Mouse (Mus musculus): ENCODE results near the gene Sprr2e. TPM values are rescaled to one million over a fixed set of nuclear protein-coding genes. Genes with fewer than 3 reads are reported as not detected.

Sprr2e gene
- not detected in 2 replicates for polyA plus RNA-seq (2016; fragmentation: Nextera tagmentation; extraction: Ambion mirVana)

- Histone ChIP-seq H3K36me3 (no peaks in the 10 kb centered on the region), H3K4me3 (no peak within 1 kb of the TSS), H3K4me2 (replicated peaks) (no peak within 1 kb of the TSS), H3K9me3 (no peaks in the 10 kb centered on the region), H3K4me1 (no peaks in the 10 kb centered on the region), H3K27ac (no peak within 1 kb of the TSS), H3K9ac (no peak within 1 kb of the TSS), H3K27me3 (replicated peaks) (no peaks in the 10 kb centered on the region)
- no peak for ATAC-seq (ENCODE audit: low FRiP score, low read depth)
- 90% methylated on average over 2 of the region's 2 CpGs for WGBS
These were observed at the start of gene Sprr2e for GRCm38 (mm10) chr3:92351843-92352242. Sprr2e (plus strand) TSS chr3:92352143.

GRCm38 (mm10) chr3:92307406-92307805, 44.5 kb upstream of the Sprr2e start:
- Histone ChIP-seq H3K4me3 (no peak overlapping the region), H3K27me3 (replicated peaks) (no peaks in the 10 kb centered on the region), H3K4me2 (replicated peaks) (no peak overlapping the region), H3K27ac (no peak overlapping the region), H3K9ac (no peak overlapping the region), H3K4me1 (no peaks in the 10 kb centered on the region), H3K36me3 (no peaks in the 10 kb centered on the region), H3K9me3 (no peaks in the 10 kb centered on the region)
- ATAC-seq (ENCODE audit: low FRiP score, low read depth): no peak
- WGBS: 97% methylated on average over 1 of the region's 1 CpGs

- WGBS: 77% methylated on average over 2 of the region's 2 CpGs
- H3K4me3 ChIP-seq: no peak within 1 kb of the TSS
- no peak within 1 kb of the TSS for H3K9ac ChIP-seq
- H3K9me3 ChIP-seq: no peaks in the 10 kb centered on the region
- H3K36me3 ChIP-seq: no peaks in the 10 kb centered on the region
- no peak within 1 kb of the TSS for H3K4me2 ChIP-seq (replicated peaks)
- no peaks in the 10 kb centered on the region for H3K4me1 ChIP-seq
- no peak within 1 kb of the TSS for H3K27ac ChIP-seq
- ATAC-seq (ENCODE audit: low FRiP score, low read depth): no peak
- no peaks in the 10 kb centered on the region for H3K27me3 ChIP-seq (replicated peaks)
These were observed 35.6 kb upstream of the Sprr2e start, which contains the start of gene Sprr2b for GRCm38 (mm10) chr3:92316320-92316719. Sprr2b (plus strand) TSS chr3:92316620.

GRCm38 (mm10) chr3:92317384-92317783, 34.6 kb upstream of the Sprr2e start:
- Histone ChIP-seq H3K4me1 (no peaks in the 10 kb centered on the region), H3K9me3 (no peaks in the 10 kb centered on the region), H3K27me3 (replicated peaks) (no peaks in the 10 kb centered on the region), H3K4me2 (replicated peaks) (no peak overlapping the region), H3K4me3 (no peak overlapping the region), H3K9ac (no peak overlapping the region), H3K27ac (no peak overlapping the region), H3K36me3 (no peaks in the 10 kb centered on the region)
- 84% methylated on average over 2 of the region's 2 CpGs for WGBS
- no peak for ATAC-seq (ENCODE audit: low FRiP score, low read depth)

GRCm38 (mm10) chr3:92336278-92336677, 15.7 kb upstream of the Sprr2e start:
- no peak overlapping the region for H3K27ac ChIP-seq
- no peaks in the 10 kb centered on the region for H3K36me3 ChIP-seq
- no peak overlapping the region for H3K4me3 ChIP-seq
- no peaks in the 10 kb centered on the region for H3K9me3 ChIP-seq
- ATAC-seq (ENCODE audit: low FRiP score, low read depth): no peak
- H3K4me2 ChIP-seq (replicated peaks): no peak overlapping the region
- 82% methylated on average over 1 of the region's 1 CpGs for WGBS
- H3K27me3 ChIP-seq (replicated peaks): no peaks in the 10 kb centered on the region
- no peaks in the 10 kb centered on the region for H3K4me1 ChIP-seq
- H3K9ac ChIP-seq: no peak overlapping the region

- H3K27me3 ChIP-seq (replicated peaks): no peaks in the 10 kb centered on the region
- H3K27ac ChIP-seq: no peak within 1 kb of the TSS
- H3K4me2 ChIP-seq (replicated peaks): no peak within 1 kb of the TSS
- H3K9me3 ChIP-seq: no peaks in the 10 kb centered on the region
- 93% methylated on average over 5 of the region's 5 CpGs for WGBS
- no peak for ATAC-seq (ENCODE audit: low FRiP score, low read depth)
- H3K4me3 ChIP-seq: no peak within 1 kb of the TSS
- no peak within 1 kb of the TSS for H3K9ac ChIP-seq
- no peaks in the 10 kb centered on the region for H3K36me3 ChIP-seq
- no peaks in the 10 kb centered on the region for H3K4me1 ChIP-seq
These were observed 13.1 kb upstream of the Sprr2e start, which contains the start of gene Sprr2d for GRCm38 (mm10) chr3:92338840-92339239. Sprr2d (plus strand) TSS chr3:92339140.

GRCm38 (mm10) chr3:92361619-92362018, 9.7 kb downstream of the Sprr2e start:
- no peak for ATAC-seq (ENCODE audit: low FRiP score, low read depth)
- Histone ChIP-seq H3K4me3 (no peak overlapping the region), H3K4me2 (replicated peaks) (no peak overlapping the region), H3K27me3 (replicated peaks) (no peaks in the 10 kb centered on the region), H3K9ac (no peak overlapping the region), H3K27ac (no peak overlapping the region), H3K4me1 (no peaks in the 10 kb centered on the region), H3K36me3 (no peaks in the 10 kb centered on the region), H3K9me3 (no peaks in the 10 kb centered on the region)

GRCm38 (mm10) chr3:92364887-92365286, 12.9 kb downstream of the Sprr2e start, which contains the start of gene Sprr2f:
Sprr2f (plus strand) TSS chr3:92365187.
- Histone ChIP-seq H3K9ac (no peak within 1 kb of the TSS), H3K9me3 (no peaks in the 10 kb centered on the region), H3K36me3 (no peaks in the 10 kb centered on the region), H3K4me1 (no peaks in the 10 kb centered on the region), H3K4me3 (no peak within 1 kb of the TSS), H3K27ac (no peak within 1 kb of the TSS), H3K27me3 (replicated peaks) (no peaks in the 10 kb centered on the region), H3K4me2 (replicated peaks) (no peak within 1 kb of the TSS)
- 75% methylated on average over 3 of the region's 3 CpGs for WGBS
- ATAC-seq (ENCODE audit: low FRiP score, low read depth): no peak

- no peaks in the 10 kb centered on the region for H3K9me3 ChIP-seq
- H3K4me3 ChIP-seq: no peak overlapping the region
- no peak overlapping the region for H3K27ac ChIP-seq
- no peak overlapping the region for H3K9ac ChIP-seq
- no peak overlapping the region for H3K4me2 ChIP-seq (replicated peaks)
- H3K27me3 ChIP-seq (replicated peaks): no peaks in the 10 kb centered on the region
- no peaks in the 10 kb centered on the region for H3K36me3 ChIP-seq
- ATAC-seq (ENCODE audit: low FRiP score, low read depth): no peak
- WGBS: 79% methylated on average over 2 of the region's 2 CpGs
- H3K4me1 ChIP-seq: no peaks in the 10 kb centered on the region
These were observed 21.7 kb downstream of the Sprr2e start for GRCm38 (mm10) chr3:92373613-92374012.

- Histone ChIP-seq H3K4me1 (no peaks in the 10 kb centered on the region), H3K9me3 (no peaks in the 10 kb centered on the region), H3K36me3 (no peaks in the 10 kb centered on the region), H3K4me3 (no peak within 1 kb of the TSS), H3K27me3 (replicated peaks) (no peaks in the 10 kb centered on the region), H3K4me2 (replicated peaks) (no peak within 1 kb of the TSS), H3K27ac (no peak within 1 kb of the TSS), H3K9ac (no peak within 1 kb of the TSS)
- WGBS: 79% methylated on average over 1 of the region's 1 CpGs
- ATAC-seq (ENCODE audit: low FRiP score, low read depth): no peak
These were observed 33.4 kb downstream of the Sprr2e start, which contains the start of gene Sprr2h for GRCm38 (mm10) chr3:92385385-92385784. Sprr2h (plus strand) TSS chr3:92385685.

GRCm38 (mm10) chr3:92394301-92394700, 42.4 kb downstream of the Sprr2e start:
- H3K27ac ChIP-seq: no peak overlapping the region
- no peaks in the 10 kb centered on the region for H3K4me1 ChIP-seq
- no peaks in the 10 kb centered on the region for H3K27me3 ChIP-seq (replicated peaks)
- H3K9me3 ChIP-seq: no peaks in the 10 kb centered on the region
- H3K9ac ChIP-seq: no peak overlapping the region
- H3K36me3 ChIP-seq: no peaks in the 10 kb centered on the region
- no peak overlapping the region for H3K4me3 ChIP-seq
- ATAC-seq (ENCODE audit: low FRiP score, low read depth): no peak
- 72% methylated on average over 1 of the region's 1 CpGs for WGBS
- no peak overlapping the region for H3K4me2 ChIP-seq (replicated peaks)
